Mouse (Mus musculus) liver, embryonic 14.5 days (tissue): ENCODE data around the gene Arrdc4. TPM values are rescaled to one million over a fixed set of nuclear protein-coding genes. Genes with fewer than 3 reads are reported as not detected.

Experiments used
- ATAC-seq: fragments of 200-750 bp; cut with Nextera tagmentation; 2 replicates; pipeline ENCODE4 v1.8.0; 2017; ENCODE audit warnings: moderate number of reproducible peaks, mild to moderate bottlenecking, moderate library complexity; ENCODE audit not compliant: insufficient read depth
- DNase-seq, 3 experiments: peaks; one replicate each; pipeline ENCODE4 v3.0.0-alpha.2; 2012 to 2013; ENCODE audit warnings: low read depth in 3 of 3, low spot score in 3 of 3
- H3K27ac ChIP-seq: fragments of 300-500 bp; sonication (generic); 2 replicates; pipeline ENCODE4 v1.5.1; 2014; ENCODE audit warnings: moderate library complexity, mild to moderate bottlenecking, control low read depth, inconsistent platforms
- H3K27me3 ChIP-seq: fragments of 300-500 bp; sonication (generic); 2 replicates; pipeline ENCODE4 v1.6.1; 2014; ENCODE audit warnings: mild to moderate bottlenecking, low read length, moderate library complexity; ENCODE audit not compliant: control insufficient read depth, insufficient read depth
- H3K36me3 ChIP-seq: fragments of 300-500 bp; sonication (generic); replicated peaks from 2 replicates; pipeline ENCODE4 v1.6.1; 2014; ENCODE audit warnings: low read depth; ENCODE audit not compliant: control insufficient read depth, insufficient read depth
- H3K4me1 ChIP-seq, 2 experiments: fragments of 200-500 bp in 1 of 2; fragments of 300-500 bp in 1 of 2; sonication (generic) in 1 of 2; replicated peaks; 2 replicates each; pipeline ENCODE4 v1.6.1; 2012 to 2014; ENCODE audit warnings: antibody characterized with exemption in 1 of 2, inconsistent platforms in 1 of 2, low read length in 1 of 2; ENCODE audit not compliant: control insufficient read depth in 2 of 2, insufficient read depth in 2 of 2
- H3K4me2 ChIP-seq: fragments of 300-500 bp; sonication (generic); 2 replicates; pipeline ENCODE4 v1.6.1; 2014; ENCODE audit warnings: low read depth, mild to moderate bottlenecking, control low read depth, moderate library complexity
- H3K4me3 ChIP-seq, 2 experiments: fragments of 200-500 bp in 1 of 2; fragments of 300-500 bp in 1 of 2; sonication (generic) in 1 of 2; 2 replicates each; pipeline ENCODE4 v1.5.1; 2012 to 2014; ENCODE audit warnings: low read depth in 2 of 2, low read length in 2 of 2, mild to moderate bottlenecking in 2 of 2, control low read depth in 1 of 2, inconsistent platforms in 1 of 2, moderate library complexity in 1 of 2; ENCODE audit not compliant: insufficient read depth in 1 of 2
- H3K9ac ChIP-seq: fragments of 300-500 bp; sonication (generic); replicated peaks from 2 replicates; pipeline ENCODE4 v1.6.1; 2014; ENCODE audit warnings: mild to moderate bottlenecking, control low read depth, moderate library complexity
- H3K9me3 ChIP-seq: fragments of 300-500 bp; sonication (generic); 2 replicates; pipeline ENCODE4 v1.6.1; 2016; ENCODE audit warnings: low read length, mixed read lengths; ENCODE audit not compliant: control insufficient read depth
- CTCF ChIP-seq: IDR thresholded peaks from 2 replicates; pipeline ENCODE4 v1.5.1; 2016; ENCODE audit warnings: antibody characterized with exemption, low read depth, control low read depth
- EP300 ChIP-seq: IDR thresholded peaks from 2 replicates; pipeline ENCODE4 v1.6.1; 2016; ENCODE audit warnings: antibody characterized with exemption, low read depth
- WGBS: fragments of 180-500 bp; shearing (Covaris S2); extraction: QIAGEN DNeasy Blood & Tissue Kit; methylation state at CpG from one replicate; pipeline ENCODE4 v1.1.7; 2014; ENCODE audit not compliant: insufficient replicate concordance; 5-methylcytosine and 5-hydroxymethylcytosine counted together
- polyA plus RNA-seq, 2 experiments: library from polyadenylated mRNA; depleted of rRNA in 1 of 2; stranded (reverse) in 1 of 2; unstranded in 1 of 2; fragments of >200 nt; fragmentation: Nextera tagmentation in 1 of 2; extraction: Ambion mirVana in 1 of 2; gene quantifications; 2 replicates each; pipeline versions ENCODE4 v1.2.1 to v1.2.3; 2012 to 2014

Arrdc4 gene
- polyA plus RNA-seq, 2 experiments = 1.4 to 4.1 TPM

- H3K9me3 ChIP-seq = no peaks in the 10 kb centered on the region
- no peak overlapping the region for H3K27ac ChIP-seq
- no peak overlapping the region for H3K4me3 ChIP-seq
- H3K4me1 ChIP-seq = no peaks in the 10 kb centered on the region; a peak in 1 of 4 replicates
- TF ChIP-seq CTCF (no peak), EP300 (no peak)
- no peak overlapping the region for H3K4me2 ChIP-seq
- 64% methylated on average over 7 of the region's 7 CpGs for WGBS
- no peaks in the 10 kb centered on the region for H3K27me3 ChIP-seq
- DNase-seq (no peak), ATAC-seq (no peak)
- no peak overlapping the region for H3K9ac ChIP-seq
- no peaks in the 10 kb centered on the region for H3K36me3 ChIP-seq
Observed at GRCm38 (mm10) chr7:68724711-68725110, 24.3 kb downstream of the Arrdc4 start.

GRCm38 (mm10) chr7:68721520-68721919 lies 27.5 kb downstream of the Arrdc4 start:
- Histone ChIP-seq H3K9me3 (no peaks in the 10 kb centered on the region), H3K9ac (no peak overlapping the region), H3K4me2 (no peak overlapping the region), H3K27me3 (no peaks in the 10 kb centered on the region), H3K36me3 (no peaks in the 10 kb centered on the region), H3K27ac (no peak overlapping the region), H3K4me3 (no peak overlapping the region), H3K4me1 (peaks cover 0 to 3% of the 10 kb centered on the region in 2 experiments; a peak in 2 of 4 replicates)
- TF ChIP-seq EP300 (no peak), CTCF (no peak)
- ATAC-seq = no peak
- WGBS = 65% methylated on average over 4 of the region's 4 CpGs
- no peak for DNase-seq

GRCm38 (mm10) chr7:68717988-68718387 lies 31.1 kb downstream of the Arrdc4 start:
- Histone ChIP-seq H3K9ac (no peak overlapping the region), H3K27ac (no peak overlapping the region), H3K4me2 (no peak overlapping the region), H3K9me3 (no peaks in the 10 kb centered on the region), H3K4me1 (peaks cover 0 to 3% of the 10 kb centered on the region in 2 experiments; a peak in 1 of 4 replicates), H3K27me3 (no peaks in the 10 kb centered on the region), H3K4me3 (no peak overlapping the region), H3K36me3 (no peaks in the 10 kb centered on the region)
- ATAC-seq (no peak), DNase-seq (no peak)
- TF ChIP-seq CTCF = no peak
- no peak for TF ChIP-seq EP300

GRCm38 (mm10) chr7:68717498-68717897 lies 31.5 kb downstream of the Arrdc4 start:
- H3K4me3 ChIP-seq = no peak overlapping the region
- ATAC-seq (no peak), DNase-seq (no peak)
- H3K9me3 ChIP-seq = no peaks in the 10 kb centered on the region
- H3K9ac ChIP-seq = no peak overlapping the region
- no peaks in the 10 kb centered on the region for H3K36me3 ChIP-seq
- WGBS = 35% methylated on average over 10 of the region's 10 CpGs
- no peak overlapping the region for H3K4me2 ChIP-seq
- H3K4me1 ChIP-seq = peaks cover 0 to 3% of the 10 kb centered on the region in 2 experiments; a peak in 1 of 4 replicates
- H3K27me3 ChIP-seq = no peaks in the 10 kb centered on the region
- TF ChIP-seq CTCF (no peak), EP300 (no peak)
- H3K27ac ChIP-seq = no peak overlapping the region

GRCm38 (mm10) chr7:68716926-68717325 lies 32.1 kb downstream of the Arrdc4 start:
- WGBS = 56% methylated on average over 8 of the region's 8 CpGs
- H3K27me3 ChIP-seq = no peaks in the 10 kb centered on the region
- H3K27ac ChIP-seq = no peak overlapping the region

More at GRCm38 (mm10) chr7:68716926-68717325, 32.1 kb downstream of the Arrdc4 start:
- H3K9ac ChIP-seq = no peak overlapping the region
- H3K4me1 ChIP-seq = peaks cover 0 to 3% of the 10 kb centered on the region in 2 experiments; a peak in 1 of 4 replicates
- DNase-seq (no peak), ATAC-seq (no peak)
- H3K36me3 ChIP-seq = no peaks in the 10 kb centered on the region
- H3K9me3 ChIP-seq = no peaks in the 10 kb centered on the region
- H3K4me2 ChIP-seq = no peak overlapping the region
- no peak overlapping the region for H3K4me3 ChIP-seq
- TF ChIP-seq EP300 (no peak), CTCF (no peak)
